Mouse (Mus musculus) layer of hippocampus, postnatal 25 days (tissue): ENCODE data around the gene Pik3cb. TPM values are rescaled to one million over a fixed set of nuclear protein-coding genes. Genes with fewer than 3 reads are reported as not detected.

Experiments
- DNase-seq, 2 experiments: peaks; one replicate each; pipeline ENCODE4 v3.0.0; 2022; ENCODE audit warnings: mixed read lengths in 2 of 2, low spot score in 1 of 2; ENCODE audit errors: extremely low spot score in 1 of 2
- total RNA-seq, 2 experiments: library from RNA; stranded (reverse); gene quantifications; 2 replicates each; pipeline ENCODE4 v1.2.3; 2021

Pik3cb gene
- total RNA-seq: 10 to 100 TPM; 25.3 to 26.7 TPM

- DNase-seq: peak; percentile 95 to 97
Measured at GRCm38 (mm10) chr9:99140063-99140882, at the start of gene Pik3cb. Gene Pik3cb, minus strand, starts transcription at chr9:99140621.

- DNase-seq: no peak
Measured at GRCm38 (mm10) chr9:99183043-99183670, 42.7 kb upstream of the Pik3cb start.

- no peak for DNase-seq
Measured at GRCm38 (mm10) chr9:99182121-99182520, 41.7 kb upstream of the Pik3cb start.

GRCm38 (mm10) chr9:99180272-99180671, 39.9 kb upstream of the Pik3cb start:
- no peak for DNase-seq

- DNase-seq: no peak
Measured at GRCm38 (mm10) chr9:99178736-99179135, 38.3 kb upstream of the Pik3cb start.

GRCm38 (mm10) chr9:99175774-99176173, 35.4 kb upstream of the Pik3cb start:
- DNase-seq: no peak

- DNase-seq: no peak
Measured at GRCm38 (mm10) chr9:99172811-99173210, 32.4 kb upstream of the Pik3cb start.

GRCm38 (mm10) chr9:99171186-99171585, 30.8 kb upstream of the Pik3cb start:
- no peak for DNase-seq

- no peak for DNase-seq
Measured at GRCm38 (mm10) chr9:99169029-99169428, 28.6 kb upstream of the Pik3cb start.

- DNase-seq: no peak
Measured at GRCm38 (mm10) chr9:99166946-99167345, 26.5 kb upstream of the Pik3cb start.

- DNase-seq: no peak
Measured at GRCm38 (mm10) chr9:99165956-99166355, 25.5 kb upstream of the Pik3cb start.

GRCm38 (mm10) chr9:99164664-99165226, 24.3 kb upstream of the Pik3cb start:
- DNase-seq: peak in 1 of 2 experiments; percentile 14

GRCm38 (mm10) chr9:99164148-99164503, 23.7 kb upstream of the Pik3cb start:
- DNase-seq: no peak

GRCm38 (mm10) chr9:99163420-99164147, 23.2 kb upstream of the Pik3cb start:
- DNase-seq: peak in 1 of 2 experiments; percentile 13

- DNase-seq: no peak
Measured at GRCm38 (mm10) chr9:99162839-99163238, 22.4 kb upstream of the Pik3cb start.

GRCm38 (mm10) chr9:99160780-99161179, 20.4 kb upstream of the Pik3cb start:
- no peak for DNase-seq

- no peak for DNase-seq
Measured at GRCm38 (mm10) chr9:99159932-99160331, 19.5 kb upstream of the Pik3cb start.

GRCm38 (mm10) chr9:99158708-99159107, 18.3 kb upstream of the Pik3cb start:
- DNase-seq: no peak

- DNase-seq: no peak
Measured at GRCm38 (mm10) chr9:99158203-99158632, 17.8 kb upstream of the Pik3cb start.

- no peak for DNase-seq
Measured at GRCm38 (mm10) chr9:99153655-99154054, 13.2 kb upstream of the Pik3cb start.
